Mouse (Mus musculus) kidney, adult 2 months (tissue): ENCODE data around the gene Arhgef6. TPM values are rescaled to one million over a fixed set of nuclear protein-coding genes. Genes with fewer than 3 reads are reported as not detected.

Experiments
- DNase-seq: peaks from one replicate; pipeline ENCODE4 v3.0.0; 2021
- H3K27ac ChIP-seq: fragments of 200-500 bp; 2 replicates; pipeline ENCODE4 v1.5.1; 2012; ENCODE audit warnings: low read depth, low read length, control low read depth, inconsistent platforms; ENCODE audit not compliant: insufficient read depth
- H3K27me3 ChIP-seq: fragments of 200-500 bp; replicated peaks from 2 replicates; pipeline ENCODE4 v1.6.1; 2012; ENCODE audit warnings: mild to moderate bottlenecking, moderate library complexity, low read length, inconsistent platforms; ENCODE audit not compliant: control insufficient read depth, insufficient read depth
- H3K36me3 ChIP-seq: fragments of 200-500 bp; 2 replicates; pipeline ENCODE4 v1.6.1; 2012; ENCODE audit warnings: mild to moderate bottlenecking, moderate library complexity, low read length, inconsistent platforms; ENCODE audit not compliant: control insufficient read depth, insufficient read depth
- H3K4me1 ChIP-seq: fragments of 200-500 bp; 2 replicates; pipeline ENCODE4 v1.6.1; 2011; ENCODE audit warnings: low read length; ENCODE audit not compliant: control insufficient read depth, insufficient read depth
- H3K4me3 ChIP-seq: fragments of 200-500 bp; 2 replicates; pipeline ENCODE4 v1.5.1; 2011; ENCODE audit warnings: mild to moderate bottlenecking, low read depth, low read length, control low read depth; ENCODE audit not compliant: insufficient read depth
- CTCF ChIP-seq: fragments of 200-500 bp; conservative IDR thresholded peaks from 2 replicates; pipeline ENCODE4 v1.5.1; 2011; ENCODE audit warnings: low read depth, mild to moderate bottlenecking, control low read depth, low read length, moderate library complexity, mixed read lengths; ENCODE audit not compliant: insufficient read depth, insufficient read length
- POLR2A ChIP-seq: fragments of 200-500 bp; IDR thresholded peaks from one replicate; pipeline ENCODE4 v1.6.1; 2011; ENCODE audit warnings: low read depth, low read length, control low read depth
- WGBS: fragments of 180-500 bp; shearing (Covaris S2); methylation state at CpG from one replicate; pipeline ENCODE4 v1.1.7; 2018; 5-methylcytosine and 5-hydroxymethylcytosine counted together
- polyA plus RNA-seq: library from polyadenylated mRNA; depleted of rRNA; stranded (reverse); fragments of >200 nt; gene quantifications from 2 replicates; pipeline ENCODE4 v1.2.3, GENCODE M21; 2012; rRNA removed

Gene Arhgef6
- 9.4 and 11.2 TPM in 2 replicates for polyA plus RNA-seq

GRCm38 (mm10) chrX:57338371-57339211, at the start of gene Arhgef6:
Gene Arhgef6 (minus strand): TSS chrX:57338729.
- H3K36me3 ChIP-seq: no peaks in the 10 kb centered on the region
- peak within 1 kb of the TSS; percentile 42 for H3K4me3 ChIP-seq
- peak within 1 kb of the TSS; percentile 80 for H3K27ac ChIP-seq
- 16% methylated on average over 18 of the region's 18 CpGs for WGBS
- H3K27me3 ChIP-seq: no peaks in the 10 kb centered on the region
- no peaks in the 10 kb centered on the region for H3K4me1 ChIP-seq
- no peak for TF ChIP-seq POLR2A
- DNase-seq: peak; percentile 19

- peak; percentile 36 for DNase-seq
- Histone ChIP-seq H3K27me3 (no peaks in the 10 kb centered on the region), H3K4me3 (no peak overlapping the region), H3K36me3 (no peaks in the 10 kb centered on the region; the same call in 1 of the 2 replicates), H3K27ac (no peak overlapping the region), H3K4me1 (peaks cover 3% of the 10 kb centered on the region; the same call in 1 of the 2 replicates)
- 49% methylated on average over 5 of the region's 5 CpGs for WGBS
- TF ChIP-seq CTCF (no peak), POLR2A (no peak)
Observed at GRCm38 (mm10) chrX:57380915-57381314, 42.4 kb upstream of the Arhgef6 start.

- DNase-seq: peak; percentile 82
- Histone ChIP-seq H3K4me1 (peaks cover 3% of the 10 kb centered on the region; the same call in 1 of the 2 replicates), H3K27ac (peak overlapping the region; percentile 45), H3K4me3 (no peak overlapping the region), H3K36me3 (no peaks in the 10 kb centered on the region), H3K27me3 (no peaks in the 10 kb centered on the region)
- TF ChIP-seq POLR2A: no peak
- TF ChIP-seq CTCF: no peak
- WGBS: 38% methylated on average over 3 of the region's 3 CpGs
Observed at GRCm38 (mm10) chrX:57378579-57378978, 40.0 kb upstream of the Arhgef6 start.

DNA sequence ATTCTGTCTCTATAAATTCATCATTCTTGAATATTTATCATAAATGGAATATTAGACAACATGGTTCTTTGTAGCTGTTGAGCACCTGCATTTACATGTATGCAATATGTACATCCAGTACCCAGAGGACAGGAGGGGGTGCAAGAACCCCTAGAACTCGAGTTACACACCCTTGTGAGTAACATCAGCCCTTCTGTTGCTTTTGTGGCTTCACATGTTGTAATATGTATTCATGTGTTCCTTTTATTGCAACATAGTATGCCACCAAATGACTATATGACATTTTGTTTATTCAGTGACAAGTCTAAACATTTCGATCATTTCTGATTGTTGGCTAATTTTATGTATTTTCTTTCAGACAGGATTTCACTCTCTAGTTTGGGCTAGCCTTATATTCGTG, 38.6 kb upstream of the Arhgef6 start:
- peaks cover 3% of the 10 kb centered on the region; the same call in 1 of the 2 replicates for H3K4me1 ChIP-seq
- WGBS: 92% methylated on average over 3 of the region's 3 CpGs
- no peak for DNase-seq
- no peaks in the 10 kb centered on the region for H3K36me3 ChIP-seq
- no peak overlapping the region for H3K27ac ChIP-seq
- no peaks in the 10 kb centered on the region for H3K27me3 ChIP-seq
- no peak for TF ChIP-seq CTCF
- TF ChIP-seq POLR2A: no peak
- no peak overlapping the region for H3K4me3 ChIP-seq

DNA sequence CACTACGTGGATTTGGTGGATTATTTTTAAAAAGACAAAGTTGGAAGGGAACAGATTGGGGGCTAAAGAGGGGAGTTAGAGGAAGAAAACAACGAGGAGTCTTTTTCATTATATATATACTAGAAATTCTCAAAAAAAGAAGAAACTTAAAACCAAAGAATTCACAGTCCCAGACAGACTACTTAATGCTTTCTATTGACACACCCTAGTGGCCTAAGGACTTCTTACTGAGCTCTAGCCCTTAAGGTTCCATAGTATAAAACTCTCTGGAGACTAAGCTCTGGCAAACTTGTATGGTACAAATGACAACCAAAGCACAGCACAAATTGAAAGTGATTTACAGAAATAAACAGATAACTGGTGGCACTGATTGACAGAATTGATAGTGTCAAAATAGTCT, 35.5 kb upstream of the Arhgef6 start:
- TF ChIP-seq POLR2A (no peak), CTCF (no peak)
- no peaks in the 10 kb centered on the region for H3K36me3 ChIP-seq
- no peaks in the 10 kb centered on the region for H3K27me3 ChIP-seq
- WGBS: 80% methylated on average over 2 of the region's 2 CpGs
- H3K4me1 ChIP-seq: peaks cover 3% of the 10 kb centered on the region; the same call in 1 of the 2 replicates
- no peak overlapping the region for H3K4me3 ChIP-seq
- no peak for DNase-seq
- H3K27ac ChIP-seq: no peak overlapping the region

DNA sequence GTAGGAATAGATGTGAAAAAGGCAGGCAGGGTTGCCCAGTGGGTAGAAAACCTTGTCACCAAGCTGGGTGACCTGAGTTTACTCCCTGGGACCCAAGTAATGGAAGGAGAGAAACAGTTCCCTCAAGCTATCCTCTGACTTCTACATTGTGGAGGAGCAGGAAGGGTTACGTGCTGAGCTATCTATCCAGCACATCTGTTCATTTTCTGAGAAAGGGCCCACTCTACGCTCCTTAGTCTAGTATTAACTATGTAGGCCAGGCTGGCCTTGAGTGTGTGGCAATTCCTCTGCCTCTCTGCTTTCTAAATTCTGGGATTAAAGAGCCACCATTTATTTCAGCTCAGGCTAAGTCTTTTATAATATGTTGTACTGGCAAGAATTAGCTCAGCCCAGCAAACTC, 35.0 kb upstream of the Arhgef6 start:
- no peak for TF ChIP-seq CTCF
- no peak for TF ChIP-seq POLR2A
- no peak for DNase-seq
- WGBS: 87% methylated on average over 2 of the region's 2 CpGs
- Histone ChIP-seq H3K36me3 (no peaks in the 10 kb centered on the region), H3K4me1 (no peaks in the 10 kb centered on the region), H3K4me3 (no peak overlapping the region), H3K27ac (no peak overlapping the region), H3K27me3 (no peaks in the 10 kb centered on the region)

GRCm38 (mm10) chrX:57372965-57373364, 34.4 kb upstream of the Arhgef6 start:
- H3K27me3 ChIP-seq: no peaks in the 10 kb centered on the region
- WGBS: 63% methylated on average over 4 of the region's 4 CpGs
- DNase-seq: no peak
- no peaks in the 10 kb centered on the region; the same call in 1 of the 2 replicates for H3K4me1 ChIP-seq
- H3K36me3 ChIP-seq: no peaks in the 10 kb centered on the region
- no peak overlapping the region for H3K27ac ChIP-seq
- TF ChIP-seq POLR2A (no peak), CTCF (no peak)
- no peak overlapping the region for H3K4me3 ChIP-seq
